Mouse (Mus musculus): ENCODE results near the gene Plekhb1.

DNA sequence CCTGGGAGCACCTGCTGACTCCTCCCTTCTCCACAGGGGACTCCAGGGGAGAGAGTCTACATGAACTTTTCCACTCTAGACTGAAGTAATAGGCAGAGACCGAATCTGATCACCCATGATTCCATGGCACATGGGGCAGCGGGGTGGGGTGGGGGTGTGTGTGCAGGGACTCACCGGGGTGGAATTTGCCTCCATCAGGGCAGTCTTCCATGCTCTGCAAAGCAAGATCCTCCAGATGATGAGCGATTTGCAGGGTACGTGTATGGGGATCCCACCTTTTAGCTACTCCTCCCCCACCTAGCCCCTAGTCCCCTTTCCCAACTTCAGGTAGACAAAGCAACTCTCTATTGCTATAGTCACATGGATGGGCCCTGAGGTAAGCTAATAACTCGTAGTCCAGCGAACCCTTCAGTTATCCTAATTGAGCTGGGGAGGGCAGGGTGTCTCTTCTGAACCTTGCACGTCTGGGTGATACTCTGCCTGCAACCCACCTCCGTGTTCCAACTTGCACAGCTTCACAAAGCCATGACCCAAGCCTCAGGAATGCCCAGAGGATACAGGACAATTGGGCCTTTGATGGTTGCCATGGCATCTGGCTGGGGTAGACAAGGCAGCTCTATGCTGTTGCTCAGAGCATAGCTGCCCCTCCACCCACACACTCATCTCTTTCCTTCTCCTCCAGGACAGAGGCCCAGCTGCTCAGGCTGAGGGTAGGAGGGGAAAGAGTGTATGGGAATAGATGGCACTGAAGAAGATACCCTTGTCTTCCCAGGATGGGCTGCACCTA is 8.5 kb downstream of the Plekhb1 start:
- TF ChIP-seq CTCF (IDR thresholded peaks at IDR 0.05; ENCODE audit: borderline replicate concordance, insufficient read depth, low read length) (no peak), POLR2A (IDR thresholded peaks at IDR 0.05; ENCODE audit: low read depth, low read length) (no peak)

All from embryonic fibroblast, embryonic 13.5 days (primary cell).